Mouse (Mus musculus) mouse embryonic stem cell (cell line): ENCODE results near the gene Nalcn.

ENCODE experiments used
- in situ Hi-C, 2 experiments: fragments of 300-500 bp; cut with MboI; formaldehyde crosslinking; loops; 1 replicate in 1 of 2; 3 replicates in 1 of 2; pipeline ENCODE4 v1.14.3; 2019 to 2020; ENCODE audit warnings: low sequenced_read_pairs in 2 of 2, low pct_unique_long_range_greater_than_20kb in 1 of 2, mixed read lengths in 1 of 2; ENCODE audit not compliant: unreplicated experiment in 1 of 2

The Nalcn gene

GRCm38 (mm10) chr14:123531271-123531670 is 95.7 kb downstream of the Nalcn start:
- in situ Hi-C loops = no loop called here

- in situ Hi-C loops = no loop called here
Observed at GRCm38 (mm10) chr14:123529143-123529542, 97.8 kb downstream of the Nalcn start.

- in situ Hi-C loops = no loop called here
Observed at GRCm38 (mm10) chr14:123513376-123514141, 113.4 kb downstream of the Nalcn start.

- in situ Hi-C loops = no loop called here
Observed at GRCm38 (mm10) chr14:123512923-123513322, 114.0 kb downstream of the Nalcn start.

- in situ Hi-C loops = no loop called here
Observed at GRCm38 (mm10) chr14:123495544-123495943, 131.4 kb downstream of the Nalcn start.

GRCm38 (mm10) chr14:123488575-123489207 is 138.3 kb downstream of the Nalcn start:
- in situ Hi-C loops = no loop called here

- in situ Hi-C loops = no loop called here
Observed at GRCm38 (mm10) chr14:123462026-123462425, 164.9 kb downstream of the Nalcn start.

- in situ Hi-C loops = no loop called here
Observed at GRCm38 (mm10) chr14:123446031-123446430, 180.9 kb downstream of the Nalcn start.

- in situ Hi-C loops = no loop called here
Observed at GRCm38 (mm10) chr14:123435542-123435941, 191.4 kb downstream of the Nalcn start.

GRCm38 (mm10) chr14:123376167-123376855 is 250.6 kb downstream of the Nalcn start:
- in situ Hi-C loops = loop anchor here in 1 of 2 experiments (25.0 kb wide), 1 partner anchor 286 kb away; the partner anchor contains the start of gene Itgbl1

- in situ Hi-C loops = no loop called here
Observed at GRCm38 (mm10) chr14:123371522-123371921, 255.4 kb downstream of the Nalcn start.

- in situ Hi-C loops = no loop called here
Observed at GRCm38 (mm10) chr14:123359691-123360090, 267.3 kb downstream of the Nalcn start.

GRCm38 (mm10) chr14:123352973-123353372 is 274.0 kb downstream of the Nalcn start:
- in situ Hi-C loops = no loop called here

GRCm38 (mm10) chr14:123331841-123332240 is 295.1 kb downstream of the Nalcn start:
- in situ Hi-C loops = no loop called here

- in situ Hi-C loops = no loop called here
Observed at GRCm38 (mm10) chr14:123314369-123314768, 312.6 kb downstream of the Nalcn start.

GRCm38 (mm10) chr14:123312371-123312770 is 314.6 kb downstream of the Nalcn start:
- in situ Hi-C loops = no loop called here

- in situ Hi-C loops = no loop called here
Observed at GRCm38 (mm10) chr14:123296068-123296467, 330.9 kb downstream of the Nalcn start.

GRCm38 (mm10) chr14:123291118-123292007 is 335.6 kb downstream of the Nalcn start:
- in situ Hi-C loops = no loop called here
